In genomic region chr5:98293049-98293715, GRCm38 (mm10) we compare ENCODE assay signal across 11 mouse cellular contexts. TPM values are rescaled to one million over a fixed set of nuclear protein-coding genes. Genes with fewer than 3 reads are reported as not detected.
DNase-seq lines count a peak whose midpoint lies in the region; ATAC-seq and TF ChIP-seq lines count a peak whose summit lies in the region.
"Had no signal": no experiment of that assay in that cellular context is flagged by ENCODE, and none has a peak within 500 bp of the region (broad histone marks: within the 10 kb centered on the region; RNA-seq: fewer than 3 reads in every experiment).

No protein-coding gene starts in this region.

- peak overlapping the region; percentile 9; the same call in 1 of the 2 replicates for H3K4me2 ChIP-seq in hindbrain, embryonic 11.5 days (replicated peaks; ENCODE audit: low read depth, low read length)
- peak overlapping the region; percentile 52 for H3K4me2 ChIP-seq in midbrain, embryonic 12.5 days (replicated peaks)

- no peaks in the 10 kb centered on the region for H3K9me3 ChIP-seq in heart, embryonic 10.5 days
- no peaks in the 10 kb centered on the region for H3K9me3 ChIP-seq in hindbrain, embryonic 11.5 days (ENCODE audit: control insufficient read depth, low read length)
- no peaks in the 10 kb centered on the region for H3K9me3 ChIP-seq in midbrain, embryonic 12.5 days

- under 1% methylated on average over 12 of the region's 12 CpGs for WGBS in heart, embryonic 10.5 days
- WGBS in hindbrain, embryonic 11.5 days = 2% methylated on average over 12 of the region's 12 CpGs
- 0% methylated on average over 12 of the region's 12 CpGs for WGBS in midbrain, embryonic 12.5 days
- 7% methylated on average over 12 of the region's 12 CpGs for WGBS in cerebellum, adult 2 months

- no peak for TF ChIP-seq CTCF in cerebellum, adult 2 months (IDR thresholded peaks at IDR 0.05; ENCODE audit: borderline replicate concordance, insufficient read depth, low read depth, low read length)

- intact Hi-C loops in heart, postnatal 36 days (cut with DNase I) = no loop called here

- H3K4me1 ChIP-seq in heart, embryonic 10.5 days = peaks cover 10% of the 10 kb centered on the region; the same call in 1 of the 2 replicates
- H3K4me1 ChIP-seq in hindbrain, embryonic 11.5 days (replicated peaks; ENCODE audit: control insufficient read depth, insufficient read depth, low read length) = no peaks in the 10 kb centered on the region
- peaks cover 13% of the 10 kb centered on the region for H3K4me1 ChIP-seq in midbrain, embryonic 12.5 days
- H3K4me1 ChIP-seq in cerebellum, adult 2 months (ENCODE audit: control insufficient read depth, insufficient read depth, low read length) = 0 out of 2 replicates have a peak, but pooled peaks cover 3% of the 10 kb centered on the region

- H3K27me3 ChIP-seq in heart, embryonic 10.5 days (ENCODE audit: insufficient read depth, poor library complexity, severe bottlenecking) = peaks cover 35% of the 10 kb centered on the region
- H3K27me3 ChIP-seq in hindbrain, embryonic 11.5 days (ENCODE audit: control insufficient read depth, insufficient read depth, low read length) = peaks cover 20% of the 10 kb centered on the region
- H3K27me3 ChIP-seq in midbrain, embryonic 12.5 days = peaks cover 35% of the 10 kb centered on the region
- H3K27me3 ChIP-seq in cerebellum, adult 2 months (ENCODE audit: control insufficient read depth, insufficient read depth, low read length) = no peaks in the 10 kb centered on the region; the same call in 1 of the 2 replicates

- H3K4me3 ChIP-seq in heart, embryonic 10.5 days = peak overlapping the region; percentile 52
- peak overlapping the region; percentile 8; the same call in 1 of the 2 replicates for H3K4me3 ChIP-seq in hindbrain, embryonic 11.5 days (ENCODE audit: low read depth, low read length)
- peak overlapping the region; percentile 29 for H3K4me3 ChIP-seq in midbrain, embryonic 12.5 days
- no peak overlapping the region for H3K4me3 ChIP-seq in cerebellum, adult 2 months (replicated peaks; ENCODE audit: insufficient read depth, low read depth, low read length)

- no peak for DNase-seq in heart, embryonic 10.5 days (ENCODE audit: low spot score)
- no peak for DNase-seq in heart, postnatal 36 days
- DNase-seq in Muller cell, postnatal 12 days (ENCODE audit: inconsistent ontology term) = peak; percentile 5
- peak; percentile 35 for DNase-seq in hindbrain, embryonic 11.5 days (ENCODE audit: low spot score)
- DNase-seq in urinary bladder, postnatal 36 days (ENCODE audit: low spot score in 2 of 2) = no peak
- no peak for DNase-seq in cerebellum, adult 2 months
- DNase-seq in cerebellum, postnatal 36 days = no peak
- DNase-seq: gastrocnemius, postnatal 36 days; thymus, postnatal 4 days had no signal

- no peak overlapping the region for H3K9ac ChIP-seq in hindbrain, embryonic 11.5 days (ENCODE audit: low read depth, low read length)
- no peak overlapping the region; the same call in 1 of the 2 replicates for H3K9ac ChIP-seq in midbrain, embryonic 12.5 days (replicated peaks)
- H3K9ac ChIP-seq: liver, embryonic 14.5 days had no signal

- no peaks in the 10 kb centered on the region for H3K36me3 ChIP-seq in heart, embryonic 10.5 days
- H3K36me3 ChIP-seq in hindbrain, embryonic 11.5 days (ENCODE audit: control insufficient read depth, insufficient read depth, low read length) = no peaks in the 10 kb centered on the region
- H3K36me3 ChIP-seq in midbrain, embryonic 12.5 days = no peaks in the 10 kb centered on the region

- no peak overlapping the region for H3K27ac ChIP-seq in heart, embryonic 10.5 days
- H3K27ac ChIP-seq in hindbrain, embryonic 11.5 days (ENCODE audit: low read depth, low read length) = no peak overlapping the region
- no peak overlapping the region for H3K27ac ChIP-seq in midbrain, embryonic 12.5 days (replicated peaks)
- no peak overlapping the region for H3K27ac ChIP-seq in cerebellum, adult 2 months (ENCODE audit: insufficient read depth, low read length)
- H3K27ac ChIP-seq: liver, embryonic 14.5 days had no signal

- no peak for ATAC-seq in hindbrain, embryonic 11.5 days (ENCODE audit: low FRiP score)
- peak; percentile 52; the same call in 1 of the 2 replicates for ATAC-seq in midbrain, embryonic 12.5 days (ENCODE audit: low FRiP score, low read depth)

- TF ChIP-seq POLR2A in cerebellum, adult 2 months (IDR thresholded peaks at IDR 0.05; ENCODE audit: borderline replicate concordance, insufficient read depth, low read length) = no peak

RNA-seq across cellular contexts. Expression of gene Cfap299, which starts 35.9 kb away (rescaled TPM):
- polyA plus RNA-seq in heart, embryonic 10.5 days (2016; fragmentation: Nextera tagmentation; extraction: Ambion mirVana) = 0.46 and 0.68 TPM in 2 replicates
- not detected for total RNA-seq in heart, postnatal 36 days (2021)
- 1.1 and 2.2 TPM in 2 replicates for polyA plus RNA-seq in hindbrain, embryonic 11.5 days (2014; fragmentation: Nextera tagmentation; extraction: Ambion mirVana)
- 0.71 and 0.73 TPM in 2 replicates for polyA plus RNA-seq in midbrain, embryonic 12.5 days (2016; fragmentation: Nextera tagmentation; extraction: Ambion mirVana)
- polyA plus RNA-seq in cerebellum, adult 2 months (2012; rRNA removed) = 0.82 and 0.85 TPM in 2 replicates
- total RNA-seq: gastrocnemius, postnatal 36 days had no signal
- polyA plus RNA-seq: liver, embryonic 14.5 days had no signal

RNA-seq across cellular contexts. Expression of gene Fgf5, which starts 39.2 kb away (rescaled TPM):
- polyA plus RNA-seq in heart, embryonic 10.5 days (2016; fragmentation: Nextera tagmentation; extraction: Ambion mirVana) = 1.9 and 5.2 TPM in 2 replicates
- not detected for total RNA-seq in heart, postnatal 36 days (2021)
- polyA plus RNA-seq in hindbrain, embryonic 11.5 days (2014; fragmentation: Nextera tagmentation; extraction: Ambion mirVana) = 0.76 and 1.5 TPM in 2 replicates
- 0.41 and 0.55 TPM in 2 replicates for polyA plus RNA-seq in midbrain, embryonic 12.5 days (2016; fragmentation: Nextera tagmentation; extraction: Ambion mirVana)
- polyA plus RNA-seq in cerebellum, adult 2 months (2012; rRNA removed) = 1.1 and 1.5 TPM in 2 replicates

Comparison
In these comparisons a context has a peak if more than half of its experiments do, and no peak if none do; other contexts are left out.
1. DNase-seq: peak in Muller cell, postnatal 12 days (single experiment) and hindbrain, embryonic 11.5 days (single experiment); none in heart, embryonic 10.5 days (single experiment), heart, postnatal 36 days (0 of 2), urinary bladder, postnatal 36 days (0 of 2), cerebellum, adult 2 months (0 of 2) and cerebellum, postnatal 36 days (0 of 2).